Mouse (Mus musculus): ENCODE measurements at regions not wholly inside any gene's neighbourhood (a gene's known extent, or its start where the extent isn't known, plus 50 kb on each side); places are given as distances from the start of the nearest gene placed in this dataset.

DNA sequence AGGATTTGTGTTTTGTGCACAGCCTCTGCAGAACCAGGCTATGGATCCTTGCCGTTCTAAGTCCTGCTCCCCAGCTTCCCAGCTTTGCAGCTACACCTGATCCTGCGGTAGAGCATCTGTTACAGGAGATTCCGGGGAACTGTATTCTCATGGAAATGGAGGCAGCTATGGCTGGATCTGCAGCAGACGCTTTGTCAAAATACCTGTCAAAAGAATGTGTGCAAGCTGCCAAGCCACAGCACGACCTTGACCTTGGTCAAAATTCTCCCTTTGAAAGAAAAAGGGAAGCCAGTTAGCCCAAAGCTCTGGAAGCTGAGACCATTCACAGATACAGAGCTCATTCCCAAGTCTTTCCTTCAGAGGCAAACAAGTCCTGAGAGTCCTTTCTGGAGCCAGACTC lies 255.3 kb downstream of the Med13l start:
- no peak for DNase-seq (ENCODE audit: low read depth, low spot score)

DNA sequence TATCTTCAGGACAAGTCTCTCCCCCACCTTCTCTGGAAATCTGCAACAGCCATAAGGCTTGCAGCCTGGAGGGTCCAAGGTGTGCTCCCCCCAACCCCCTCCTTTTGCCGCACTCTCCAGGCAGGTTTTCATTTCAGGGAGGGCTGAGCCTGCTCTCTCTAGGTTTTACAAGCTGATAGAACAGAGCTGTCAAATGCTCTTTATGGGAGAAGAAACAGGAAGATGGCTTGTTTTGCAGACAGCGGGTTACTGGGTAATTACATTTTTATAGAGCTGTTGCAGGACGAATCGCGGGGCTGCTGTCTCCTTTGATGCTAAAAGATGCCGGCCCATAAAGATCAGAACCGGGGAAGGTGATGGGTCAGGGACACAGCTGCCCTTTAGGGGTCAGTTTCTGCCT lies 257.8 kb downstream of the Med13l start:
- DNase-seq (ENCODE audit: low read depth, low spot score), result no peak

DNA sequence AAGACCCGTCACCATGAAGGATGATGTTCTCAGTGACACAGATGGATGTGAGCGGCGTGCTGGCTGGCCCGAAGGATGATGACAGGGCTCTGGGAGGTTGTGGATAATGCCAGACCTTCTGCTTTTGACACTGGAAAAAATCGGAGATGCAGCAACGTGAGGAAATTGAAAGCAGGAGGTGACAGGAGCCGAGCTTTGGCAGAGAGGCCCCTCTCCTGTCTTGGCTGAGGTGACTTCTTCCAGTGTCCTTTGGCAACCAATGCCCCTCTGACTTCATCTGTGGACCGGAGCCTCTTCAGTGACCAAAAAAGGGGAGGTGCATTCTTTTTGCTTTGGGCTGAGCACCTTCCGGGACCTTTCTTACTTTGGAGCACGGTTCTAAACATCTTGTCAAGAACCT lies 264.3 kb downstream of the Med13l start:
- no peak for DNase-seq (ENCODE audit: low read depth, low spot score)

DNA sequence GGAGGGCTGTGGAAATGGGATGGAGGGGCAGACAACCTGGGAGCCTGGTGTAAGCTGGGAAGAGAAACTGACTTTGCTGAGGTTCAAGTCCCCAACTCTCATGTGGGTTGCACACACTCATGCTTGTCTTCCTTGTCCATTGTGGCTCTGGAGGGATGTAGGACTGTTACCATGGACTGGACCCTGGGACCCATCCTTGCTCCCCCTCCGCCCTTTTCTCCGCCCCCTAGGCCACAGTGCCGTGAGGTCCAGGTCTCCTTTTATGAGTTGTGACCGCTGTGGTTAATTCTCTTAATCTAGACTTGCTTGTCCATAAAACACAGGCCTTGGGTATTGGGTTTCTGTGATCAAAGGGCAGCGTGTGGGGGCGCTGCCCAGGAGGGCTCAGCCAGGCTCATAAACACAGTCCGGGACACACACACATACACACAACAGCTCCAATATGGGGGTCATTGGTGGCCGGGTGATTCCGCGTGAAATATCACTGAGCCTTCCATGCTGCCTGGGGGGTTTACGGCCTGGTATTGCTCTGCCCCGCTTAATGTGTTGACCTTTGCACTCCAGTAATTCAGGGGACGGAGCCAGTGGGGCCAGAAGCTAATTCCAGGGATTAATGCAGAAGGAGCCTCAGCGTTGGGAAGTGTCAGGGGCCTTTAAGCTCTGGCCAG lies 268.7 kb downstream of the Med13l start:
- no peak for DNase-seq (ENCODE audit: low read depth, low spot score)

DNA sequence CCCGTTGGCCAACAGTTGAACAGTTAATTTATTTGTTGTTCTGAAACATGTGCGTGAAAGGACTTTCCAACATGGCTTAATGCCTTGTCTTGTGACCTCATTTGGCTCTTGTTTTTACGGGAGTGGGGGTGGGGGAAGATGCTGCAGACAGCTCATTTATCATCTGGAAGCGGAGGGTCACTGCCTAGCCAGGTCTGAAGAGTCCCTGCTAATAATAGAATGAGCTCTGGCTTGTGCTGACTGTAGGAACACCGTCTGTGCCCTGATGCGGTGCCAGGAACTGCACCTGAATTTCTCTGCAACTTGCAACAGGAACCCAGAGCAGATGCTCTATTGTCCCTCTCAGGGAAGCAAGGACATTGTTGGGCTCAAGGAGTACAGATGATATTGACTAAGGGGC lies 272.2 kb downstream of the Med13l start:
- no peak for DNase-seq (ENCODE audit: low read depth, low spot score)

DNA sequence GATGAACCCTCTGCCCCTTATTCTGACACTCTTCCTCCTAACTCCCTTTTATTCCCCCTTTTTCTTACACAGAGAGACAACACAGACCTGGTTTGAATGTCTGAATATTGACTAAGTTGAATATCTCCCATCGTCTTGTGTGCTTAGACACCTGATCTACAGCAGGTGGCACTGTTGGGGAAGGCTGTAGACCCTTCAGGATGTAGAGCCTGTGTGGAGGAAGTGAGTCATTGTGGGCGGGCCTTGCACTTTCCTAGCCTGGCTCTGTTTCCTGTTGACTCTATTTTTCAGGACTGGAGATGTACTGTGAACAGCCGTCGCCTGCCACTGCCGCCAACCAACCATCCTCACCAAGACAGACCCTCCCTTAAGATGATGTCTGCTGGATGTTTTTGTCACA lies 273.6 kb downstream of the Med13l start:
- DNase-seq (ENCODE audit: low read depth, low spot score), result no peak

DNA sequence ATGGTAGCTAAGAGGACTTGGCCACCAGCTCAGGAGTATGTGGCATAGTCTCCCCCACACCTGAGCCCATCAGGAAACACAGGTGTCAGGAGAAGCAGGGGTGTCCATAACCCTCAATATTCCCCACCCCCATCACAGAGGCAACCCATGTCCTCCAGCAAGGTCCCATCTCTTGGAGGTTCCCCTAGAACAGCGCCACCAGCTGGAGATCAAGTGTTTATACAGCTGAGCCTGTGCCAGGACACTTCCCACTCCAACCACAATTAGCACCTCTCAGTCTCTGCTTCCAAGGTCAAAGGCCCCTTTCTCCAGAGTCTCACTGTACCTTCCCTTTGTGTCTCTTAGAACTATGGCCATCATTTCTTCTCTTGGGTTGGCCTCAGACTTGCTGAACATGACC lies 276.5 kb downstream of the Med13l start:
- DNase-seq (ENCODE audit: low read depth, low spot score), result no peak

DNA sequence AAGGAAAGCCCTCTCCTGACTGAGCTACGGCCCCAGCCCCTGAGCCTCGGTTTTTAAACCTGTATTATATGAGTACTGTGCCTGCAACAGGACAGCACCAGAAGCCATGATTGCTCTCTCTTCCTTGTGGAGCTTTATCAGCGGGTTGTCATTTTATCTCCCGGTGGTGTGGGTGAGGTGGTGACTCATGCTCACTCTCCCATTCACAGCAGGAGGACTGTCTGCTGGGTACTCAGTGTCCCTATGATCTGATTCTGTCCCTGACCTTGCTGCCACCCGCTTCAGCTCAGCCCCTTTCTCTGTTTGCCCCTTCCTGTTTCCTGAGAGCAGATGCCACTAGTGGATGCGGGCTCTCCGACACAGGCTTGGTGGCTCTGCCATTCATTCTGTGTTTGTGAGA lies 277.9 kb downstream of the Med13l start:
- DNase-seq (ENCODE audit: low read depth, low spot score), result no peak

DNA sequence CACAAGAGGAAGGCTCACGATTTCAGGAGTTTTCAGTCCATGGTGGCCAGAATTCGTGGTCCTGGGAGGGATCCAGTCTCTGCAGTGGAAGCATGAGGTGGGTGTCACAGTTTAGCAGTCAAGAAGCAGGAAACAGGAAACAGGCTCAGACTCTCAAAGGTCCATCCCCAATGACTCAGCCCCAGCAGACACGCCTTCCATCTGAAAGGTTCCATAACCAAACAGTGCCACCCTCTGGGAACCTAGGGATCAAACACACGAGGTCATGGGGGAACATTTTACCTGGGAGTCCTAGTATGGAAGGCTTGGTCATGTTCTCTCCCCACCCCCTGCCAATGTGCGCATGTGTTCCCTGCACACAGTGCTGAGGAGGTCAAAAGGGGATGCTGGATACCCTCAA lies 279.4 kb downstream of the Med13l start:
- DNase-seq (ENCODE audit: low read depth, low spot score), result no peak

DNA sequence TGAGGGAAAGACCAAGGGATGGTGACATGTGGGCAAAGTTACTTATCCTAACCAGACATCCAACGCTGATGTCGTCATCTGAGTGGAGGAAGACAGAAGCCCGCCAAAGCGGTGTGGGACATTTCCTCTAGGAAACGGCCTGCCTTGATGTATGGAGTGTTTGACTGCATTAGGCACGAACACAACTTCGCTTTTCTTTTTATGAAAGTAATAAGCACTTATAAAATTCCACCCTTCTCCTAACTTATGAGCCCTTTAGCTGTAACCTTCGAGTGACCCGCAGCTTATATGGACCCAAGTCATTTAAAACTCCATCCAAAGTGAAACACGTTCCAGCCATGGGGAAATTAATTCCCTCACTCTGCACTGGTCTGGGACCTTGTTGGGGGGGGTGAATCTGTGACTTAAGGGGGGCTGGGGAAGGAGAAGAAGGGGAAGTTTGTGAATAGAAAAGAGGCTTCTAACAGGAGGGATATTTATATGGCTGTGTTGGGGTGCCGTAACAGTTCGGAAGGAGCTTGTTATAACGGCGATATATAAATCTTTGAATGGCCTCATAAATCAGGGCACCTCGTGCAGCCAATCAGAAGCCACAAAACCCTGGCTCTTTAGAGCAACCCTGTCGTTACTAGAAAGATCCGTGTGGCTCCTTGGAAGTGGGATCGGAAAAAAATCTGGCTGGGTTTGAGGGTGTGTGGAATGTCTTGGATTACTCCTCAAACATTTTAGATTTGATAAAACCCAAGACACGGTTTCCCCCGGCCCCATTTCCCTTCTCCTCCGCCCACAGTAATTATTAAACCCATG lies 280.9 kb downstream of the Med13l start:
- no peak for DNase-seq (ENCODE audit: low read depth, low spot score)

DNA sequence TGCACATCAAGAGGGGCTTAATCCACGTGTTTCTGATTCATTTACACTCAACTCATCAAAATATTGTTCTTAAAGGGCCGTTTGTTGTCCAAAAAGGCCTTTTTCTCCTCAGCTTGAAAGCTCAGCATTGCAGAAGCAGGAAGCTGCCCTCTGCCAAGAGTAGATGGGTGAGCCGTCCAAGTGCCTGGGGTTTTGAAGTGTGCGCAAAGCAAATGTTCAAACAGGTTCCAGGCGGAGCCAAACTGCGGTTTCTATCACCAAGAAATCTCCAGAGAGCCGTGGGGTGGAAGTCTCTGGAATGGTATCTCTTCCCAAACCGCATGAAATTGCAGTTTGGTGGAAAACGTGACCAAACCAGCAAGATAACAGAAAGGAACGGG lies 281.5 kb downstream of the Med13l start:
- DNase-seq (ENCODE audit: low read depth, low spot score), result no peak

DNA sequence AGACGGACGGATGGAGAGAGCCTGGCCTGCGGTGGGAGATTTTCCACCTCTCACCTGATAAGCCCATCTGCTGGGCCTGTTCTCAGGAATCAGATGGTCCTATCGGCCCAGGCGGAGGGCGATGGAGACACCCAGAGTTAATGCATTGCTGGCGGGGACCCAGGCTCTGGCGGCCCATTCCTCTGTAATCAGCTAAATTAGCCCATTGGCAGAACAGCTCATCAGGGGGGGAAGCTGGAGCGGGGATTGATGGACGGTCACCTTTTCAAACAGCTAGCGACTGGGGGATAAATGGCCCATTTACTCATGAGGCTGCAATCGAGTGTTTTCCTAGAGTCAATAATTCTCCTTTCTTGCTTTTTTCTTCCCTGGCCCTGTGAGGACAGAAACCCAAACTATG lies 296.5 kb downstream of the Med13l start:
- DNase-seq (ENCODE audit: low read depth, low spot score), result no peak

DNA sequence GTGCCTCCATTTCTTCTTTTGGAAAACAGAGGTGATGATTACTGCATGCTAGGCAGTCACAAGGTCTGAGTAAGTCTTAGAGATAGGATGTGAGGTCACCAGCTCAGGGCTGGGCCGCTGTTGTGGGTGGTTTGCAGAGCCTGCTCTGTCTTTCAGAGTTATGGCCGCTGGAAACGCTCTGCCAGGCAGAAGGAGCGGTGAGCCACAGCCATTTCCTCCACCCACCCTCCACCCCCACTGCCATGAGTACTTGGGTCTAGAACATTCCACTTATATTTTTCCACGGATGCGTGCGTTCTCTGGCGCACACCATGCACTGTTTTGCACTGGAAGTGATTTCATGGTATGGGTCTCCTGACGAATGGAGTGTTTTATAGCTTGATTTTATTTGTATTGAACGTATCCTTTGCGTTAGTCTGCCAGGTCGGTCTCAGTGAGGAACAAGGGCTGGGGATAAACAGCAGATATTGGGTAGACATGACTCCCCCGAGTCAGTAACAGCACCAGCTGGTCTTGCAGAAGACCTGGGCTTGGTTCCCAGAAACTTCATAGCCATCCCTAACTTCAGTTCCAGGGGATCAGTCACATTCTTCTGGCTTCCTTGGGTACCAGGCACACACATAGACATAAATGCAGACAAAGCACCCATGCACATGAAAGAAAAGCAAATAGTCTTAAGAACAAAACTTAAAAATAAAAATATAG lies 300.8 kb downstream of the Med13l start:
- no peak for DNase-seq (ENCODE audit: low read depth, low spot score)

DNA sequence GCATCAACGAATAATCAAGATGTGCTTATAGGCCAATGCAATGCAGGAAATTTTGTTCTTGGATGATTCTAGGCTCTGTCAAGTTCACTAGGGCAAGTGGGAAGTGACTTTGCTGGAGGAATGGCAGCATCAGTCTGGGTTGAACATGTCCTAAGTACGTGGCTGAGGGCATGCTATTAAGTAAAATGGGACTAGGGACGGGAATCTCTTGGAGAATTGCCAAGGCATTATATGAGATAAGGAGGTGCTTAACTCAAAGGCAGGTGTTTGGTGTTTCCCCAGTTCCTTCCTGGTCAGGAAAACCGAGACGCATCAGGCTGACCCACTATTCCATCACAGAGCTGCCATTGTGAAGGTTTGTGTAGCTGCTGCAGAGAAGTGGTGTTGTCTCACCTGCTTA lies 307.0 kb downstream of the Med13l start:
- DNase-seq (ENCODE audit: low read depth, low spot score), result no peak

DNA sequence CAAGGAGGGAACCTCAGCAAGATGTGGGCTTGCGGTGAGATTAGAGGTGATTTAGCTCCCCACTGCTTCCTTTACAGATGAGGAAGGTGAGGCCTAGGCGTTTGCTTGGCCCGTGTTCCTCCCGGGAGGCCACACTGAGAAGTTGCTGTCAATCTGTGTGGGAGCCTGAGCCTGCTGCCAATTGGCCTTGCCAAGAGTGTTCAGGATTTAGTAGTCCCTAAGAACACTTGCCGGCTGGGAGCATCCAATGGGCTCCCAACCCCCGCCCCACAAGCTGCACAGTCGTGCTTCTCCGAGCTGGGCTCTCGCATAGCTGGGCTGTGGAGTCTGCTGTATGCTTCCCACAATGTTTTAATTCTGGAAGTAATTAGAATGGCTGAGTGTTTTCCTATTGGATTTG lies 308.9 kb downstream of the Med13l start:
- no peak for DNase-seq (ENCODE audit: low read depth, low spot score)

DNA sequence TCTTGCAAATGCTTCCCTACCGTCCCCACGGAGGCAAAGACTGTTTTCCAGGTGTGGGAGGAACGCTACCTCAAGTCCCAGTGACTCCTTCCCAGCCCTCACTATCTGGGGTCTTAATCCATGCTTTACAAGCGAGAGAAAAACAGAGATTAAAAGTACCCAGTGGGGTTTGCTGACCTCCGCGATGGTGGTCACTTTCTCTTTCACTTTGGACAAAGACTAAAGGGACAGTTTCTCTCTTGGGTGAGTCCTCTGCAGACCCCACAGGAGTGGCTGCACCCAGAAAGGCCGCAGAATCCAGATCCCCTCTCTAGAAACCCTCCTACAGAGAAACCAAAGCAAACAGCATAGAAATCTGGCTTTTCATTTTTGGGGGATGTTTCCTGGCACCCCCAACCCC lies 313.4 kb downstream of the Med13l start:
- no peak for DNase-seq (ENCODE audit: low read depth, low spot score)

DNA sequence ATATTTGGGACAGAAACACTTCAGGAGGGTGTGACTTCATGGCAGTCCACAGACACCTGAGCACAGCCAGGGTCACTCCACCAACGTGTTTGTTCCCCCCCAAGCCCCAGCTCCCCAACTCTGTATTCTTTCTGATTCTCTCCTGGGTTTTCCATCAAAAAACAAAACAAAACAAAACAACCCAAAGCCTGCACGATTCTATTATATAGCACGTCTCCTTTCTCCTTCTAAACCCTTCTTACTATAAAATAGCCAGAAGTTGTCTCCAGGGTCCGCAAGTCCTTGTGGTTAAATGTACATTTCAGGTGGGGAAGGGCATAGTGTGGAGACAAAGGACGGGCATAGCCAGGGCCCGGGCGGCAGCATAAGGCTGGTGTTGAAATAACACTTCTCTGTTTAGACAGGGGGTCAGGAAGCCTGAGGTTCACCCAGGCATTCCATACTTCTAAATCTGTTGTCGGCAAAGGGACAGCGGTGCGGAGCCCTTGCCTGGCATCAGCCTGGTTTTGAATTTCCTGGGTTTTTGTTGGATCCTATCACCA lies 314.7 kb downstream of the Med13l start:
- no peak for DNase-seq (ENCODE audit: low read depth, low spot score)

DNA sequence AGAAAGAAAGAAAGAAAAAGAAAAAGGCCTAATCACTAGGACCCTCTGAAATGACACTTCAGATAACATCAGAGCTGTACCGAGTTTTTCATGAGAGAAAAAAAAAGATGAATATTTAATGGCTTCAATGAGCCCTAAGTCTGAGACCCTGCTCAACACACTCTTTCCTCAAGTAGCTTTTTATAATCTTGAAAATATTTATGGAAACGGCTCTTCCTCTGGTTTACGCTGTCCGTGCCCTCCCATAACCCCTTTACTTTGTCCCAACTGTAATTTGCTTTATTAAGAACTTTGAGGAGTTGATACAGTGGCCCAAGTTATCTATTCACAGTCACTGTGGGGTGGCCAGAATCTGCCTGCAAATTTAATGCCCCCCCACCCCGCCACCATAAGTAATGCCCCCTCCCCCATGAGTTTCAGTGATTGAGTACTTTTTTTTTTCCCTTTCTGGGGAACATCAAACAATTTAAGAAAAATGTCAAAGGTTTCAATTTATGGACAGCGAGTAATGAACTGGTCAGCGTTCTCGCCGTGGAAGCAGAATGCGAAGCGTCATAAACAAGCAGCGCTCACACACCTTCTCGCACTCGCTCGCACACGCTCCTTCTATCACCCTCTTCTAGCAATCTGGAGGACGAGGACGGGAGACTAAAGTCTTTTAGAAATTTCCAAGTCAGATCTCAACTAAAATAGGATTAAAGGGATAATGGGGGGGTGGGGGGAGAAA lies 316.3 kb downstream of the Med13l start:
- DNase-seq (ENCODE audit: low read depth, low spot score), result no peak

DNA sequence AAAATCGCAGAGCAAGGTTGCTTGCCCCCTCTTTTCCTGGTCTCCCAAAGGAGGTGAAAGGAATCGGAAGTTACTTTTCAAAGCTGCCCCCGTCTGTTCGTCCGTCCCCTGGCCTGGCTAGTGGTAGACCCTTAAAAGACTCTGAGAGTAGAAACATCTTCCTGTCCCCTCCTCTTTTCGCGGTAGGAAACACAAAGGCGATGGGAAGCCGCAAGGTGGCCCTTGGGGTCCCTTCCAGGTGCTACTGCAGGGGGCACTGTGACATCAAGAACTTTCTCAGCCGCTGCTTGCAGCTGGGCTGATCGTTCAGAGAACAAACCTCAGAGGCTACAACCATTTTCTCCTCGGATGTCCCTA lies 316.8 kb downstream of the Med13l start:
- no peak for DNase-seq (ENCODE audit: low read depth, low spot score)

DNA sequence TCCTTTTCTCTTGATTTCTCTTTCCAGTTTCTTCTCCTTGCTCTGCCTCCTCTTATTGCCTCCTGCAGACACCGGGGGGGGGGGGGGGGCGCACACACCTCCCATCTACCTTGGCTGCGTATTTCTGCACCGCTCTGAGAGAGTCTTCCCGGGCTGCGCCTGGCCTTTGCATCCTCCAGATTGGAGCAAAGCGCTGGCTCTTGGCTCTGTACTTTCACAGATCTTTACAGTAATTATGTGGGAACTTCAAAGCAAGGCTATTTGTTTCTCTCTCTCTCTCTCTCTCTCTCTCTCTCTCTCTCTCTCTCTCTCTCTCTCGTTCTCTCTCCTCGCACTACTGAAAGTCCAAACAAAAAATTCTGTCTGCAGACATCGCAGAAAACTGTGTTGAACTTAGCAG lies 317.4 kb downstream of the Med13l start:
- no peak for DNase-seq (ENCODE audit: low read depth, low spot score)

DNA sequence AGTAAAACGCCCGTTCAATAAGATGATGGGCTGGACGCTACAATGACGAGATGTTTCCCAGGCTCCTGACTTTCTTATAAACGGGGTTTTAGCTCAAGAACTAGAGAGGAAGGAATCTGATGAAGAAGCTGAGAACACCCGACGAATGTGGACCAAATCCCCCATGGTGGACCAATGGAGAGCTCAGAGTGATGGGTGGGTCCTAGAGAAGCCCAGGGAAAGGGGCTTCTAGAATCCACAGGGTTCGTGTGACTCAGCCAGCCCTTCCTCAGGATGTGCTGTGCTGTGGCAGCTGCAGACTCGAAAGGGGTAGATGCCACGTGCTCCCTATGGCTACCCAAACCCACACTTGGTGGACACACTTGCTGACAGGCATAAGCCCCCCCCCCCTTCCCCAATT lies 318.2 kb downstream of the Med13l start:
- no peak for DNase-seq (ENCODE audit: low read depth, low spot score)
